Mouse (Mus musculus) cerebellum, postnatal 4 days (tissue): Measurements from ENCODE around the gene Psmc1.

ENCODE experiments used
- DNase-seq, 2 experiments: peaks; one replicate each; pipeline ENCODE4 v3.0.0; 2022; ENCODE audit warnings: low spot score in 2 of 2, mixed read lengths in 1 of 2

Gene Psmc1

GRCm38 (mm10) chr12:100124913-100125798 is 15.2 kb downstream of the Psmc1 start:
- no peak for DNase-seq

- no peak for DNase-seq
Observed at GRCm38 (mm10) chr12:100126968-100127865, 17.3 kb downstream of the Psmc1 start.

GRCm38 (mm10) chr12:100127866-100128480 is 18.0 kb downstream of the Psmc1 start:
- no peak for DNase-seq

- DNase-seq: no peak
Observed at GRCm38 (mm10) chr12:100128522-100128921, 18.6 kb downstream of the Psmc1 start.

GRCm38 (mm10) chr12:100128961-100129360 is 19.0 kb downstream of the Psmc1 start:
- DNase-seq: no peak

GRCm38 (mm10) chr12:100131167-100131566 is 21.2 kb downstream of the Psmc1 start:
- DNase-seq: no peak

GRCm38 (mm10) chr12:100131655-100132054 is 21.7 kb downstream of the Psmc1 start:
- DNase-seq: peak; percentile 48 to 77

- peak in 1 of 2 experiments; percentile 31 for DNase-seq
Observed at GRCm38 (mm10) chr12:100134395-100134936, 24.5 kb downstream of the Psmc1 start.

- DNase-seq: no peak
Observed at GRCm38 (mm10) chr12:100135117-100135516, 25.2 kb downstream of the Psmc1 start.

GRCm38 (mm10) chr12:100142848-100143523 is 33.0 kb downstream of the Psmc1 start:
- no peak for DNase-seq

- DNase-seq: no peak
Observed at GRCm38 (mm10) chr12:100143737-100144136, 33.8 kb downstream of the Psmc1 start.

- DNase-seq: no peak
Observed at GRCm38 (mm10) chr12:100144269-100144668, 34.3 kb downstream of the Psmc1 start.

GRCm38 (mm10) chr12:100152466-100152865 is 42.5 kb downstream of the Psmc1 start:
- DNase-seq: no peak

GRCm38 (mm10) chr12:100159261-100159975 is 49.5 kb downstream of the Psmc1 start, which contains the start of gene Nrde2:
Gene Nrde2 (minus strand): TSS chr12:100159653.
- peak; percentile 69 to 79 for DNase-seq

GRCm38 (mm10) chr12:100164991-100165500 is 55.1 kb downstream of the Psmc1 start:
- no peak for DNase-seq

GRCm38 (mm10) chr12:100166177-100166576 is 56.2 kb downstream of the Psmc1 start:
- DNase-seq: peak; percentile 42 to 66

GRCm38 (mm10) chr12:100166939-100167338 is 57.0 kb downstream of the Psmc1 start:
- DNase-seq: peak in 1 of 2 experiments; percentile 15

- no peak for DNase-seq
Observed at GRCm38 (mm10) chr12:100167502-100167901, 57.5 kb downstream of the Psmc1 start.

- peak in 1 of 2 experiments; percentile 51 for DNase-seq
Observed at GRCm38 (mm10) chr12:100167931-100168871, 58.2 kb downstream of the Psmc1 start.
